In genomic region chr2:62618934-62619341, GRCm38 (mm10) we compare ENCODE assay signal across 17 mouse cellular contexts. TPM values are rescaled to one million over a fixed set of nuclear protein-coding genes. Genes with fewer than 3 reads are reported as not detected.
DNase-seq lines count a peak whose midpoint lies in the region; ATAC-seq lines count a peak whose summit lies in the region.
"Had no signal": no experiment of that assay in that cellular context is flagged by ENCODE, and none has a peak within 500 bp of the region (broad histone marks: within the 10 kb centered on the region; RNA-seq: fewer than 3 reads in every experiment).

No protein-coding gene starts in this region.

- H3K4me3 ChIP-seq in heart, embryonic 11.5 days (ENCODE audit: low read depth, low read length) = no peak overlapping the region
- H3K4me3 ChIP-seq in hindbrain, embryonic 10.5 days = no peak overlapping the region
- H3K4me3 ChIP-seq: hindbrain, embryonic 15.5 days; neural tube, embryonic 13.5 days had no signal

- 32% methylated on average over 7 of the region's 7 CpGs for WGBS in heart, embryonic 11.5 days (ENCODE audit: insufficient replicate concordance)
- 84% methylated on average over 7 of the region's 7 CpGs for WGBS in hindbrain, embryonic 10.5 days

- DNase-seq in heart, adult 8-10 months (ENCODE audit: low spot score) = no peak
- peak; percentile 83 for DNase-seq in c-Kit-negative CD71-positive TER-119-positive erythroid progenitor cells, embryonic 14.5 days (ENCODE audit: low read depth, low spot score)
- peak; percentile 81 for DNase-seq in liver
- peak; percentile 20 to 67 for DNase-seq in spleen, postnatal 10 days (ENCODE audit: low spot score in 2 of 2)
- DNase-seq in hindbrain, embryonic 10.5 days (ENCODE audit: low spot score) = no peak
- DNase-seq in urinary bladder, postnatal 36 days (ENCODE audit: low spot score in 2 of 2) = no peak
- DNase-seq in ovary, postnatal 36 days (ENCODE audit: low spot score) = no peak
- DNase-seq: adrenal gland, postnatal 14 days; cerebellum, adult 11 months; gastrocnemius, postnatal 36 days; layer of hippocampus, adult 9-11 months; lung, adult 18-20 months; retina, postnatal 1 day had no signal

- no peaks in the 10 kb centered on the region for H3K36me3 ChIP-seq in heart, embryonic 11.5 days (ENCODE audit: control insufficient read depth, insufficient read depth, low read length)
- H3K36me3 ChIP-seq in hindbrain, embryonic 10.5 days = no peaks in the 10 kb centered on the region
- H3K36me3 ChIP-seq: hindbrain, embryonic 15.5 days; neural tube, embryonic 13.5 days had no signal

- H3K4me1 ChIP-seq in heart, embryonic 11.5 days (ENCODE audit: control insufficient read depth, insufficient read depth, low read length) = peaks cover 2% of the 10 kb centered on the region; the same call in 1 of the 2 replicates
- no peaks in the 10 kb centered on the region for H3K4me1 ChIP-seq in hindbrain, embryonic 10.5 days (replicated peaks)
- H3K4me1 ChIP-seq: hindbrain, embryonic 15.5 days; neural tube, embryonic 13.5 days had no signal

- H3K4me2 ChIP-seq in heart, embryonic 11.5 days = no peak overlapping the region
- H3K4me2 ChIP-seq: hindbrain, embryonic 15.5 days; neural tube, embryonic 13.5 days had no signal

- no peak overlapping the region for H3K9ac ChIP-seq in heart, embryonic 11.5 days (ENCODE audit: low read depth, low read length)
- H3K9ac ChIP-seq: hindbrain, embryonic 15.5 days; neural tube, embryonic 13.5 days had no signal

- no peaks in the 10 kb centered on the region for H3K27me3 ChIP-seq in heart, embryonic 11.5 days (ENCODE audit: control insufficient read depth, insufficient read depth, low read length)
- no peaks in the 10 kb centered on the region for H3K27me3 ChIP-seq in hindbrain, embryonic 10.5 days (ENCODE audit: insufficient read depth, poor library complexity, severe bottlenecking)
- H3K27me3 ChIP-seq: hindbrain, embryonic 15.5 days; neural tube, embryonic 13.5 days had no signal

- ATAC-seq in heart, embryonic 11.5 days (replicated peaks; ENCODE audit: insufficient number of reproducible peaks, low FRiP score, low TSS enrichment) = peak; percentile 93
- ATAC-seq: midbrain, embryonic 16.5 days had no signal

- no peak overlapping the region for H3K27ac ChIP-seq in heart, embryonic 11.5 days (ENCODE audit: low read depth, low read length)
- H3K27ac ChIP-seq in hindbrain, embryonic 10.5 days = no peak overlapping the region
- H3K27ac ChIP-seq: hindbrain, embryonic 15.5 days; neural tube, embryonic 13.5 days had no signal

- H3K9me3 ChIP-seq in heart, embryonic 11.5 days (replicated peaks; ENCODE audit: control insufficient read depth, low read length) = no peaks in the 10 kb centered on the region
- no peaks in the 10 kb centered on the region for H3K9me3 ChIP-seq in hindbrain, embryonic 10.5 days
- H3K9me3 ChIP-seq: hindbrain, embryonic 15.5 days; neural tube, embryonic 13.5 days had no signal

RNA-seq across cellular contexts. Expression of gene Ifih1, which starts 27.1 kb away (rescaled TPM):
- polyA plus RNA-seq in heart, embryonic 11.5 days (2014; fragmentation: Nextera tagmentation; extraction: Ambion mirVana) = 0.46 and 0.80 TPM in 2 replicates
- 1 to 10 TPM; 4.7 to 8.1 (median 6.3) TPM for total RNA-seq in heart, adult 8-10 months (2022)
- 0.61 and 0.90 TPM in 2 replicates for polyA plus RNA-seq in hindbrain, embryonic 10.5 days (2016; fragmentation: Nextera tagmentation; extraction: Ambion mirVana)

RNA-seq across cellular contexts. Expression of gene Fap, which starts 45.1 kb away (rescaled TPM):
- polyA plus RNA-seq in heart, embryonic 11.5 days (2014; fragmentation: Nextera tagmentation; extraction: Ambion mirVana) = 0.56 and 1.3 TPM in 2 replicates
- total RNA-seq in heart, adult 8-10 months (2022) = 1 to 10 TPM; 2.3 to 4.4 (median 3.0) TPM
- 3.0 and 3.1 TPM in 2 replicates for polyA plus RNA-seq in hindbrain, embryonic 10.5 days (2016; fragmentation: Nextera tagmentation; extraction: Ambion mirVana)

RNA-seq across cellular contexts. Expression of gene Gca, which starts 45.1 kb away (rescaled TPM):
- 13.5 and 14.1 TPM in 2 replicates for polyA plus RNA-seq in heart, embryonic 11.5 days (2014; fragmentation: Nextera tagmentation; extraction: Ambion mirVana)
- total RNA-seq in heart, adult 8-10 months (2022) = 10 to 100 TPM; 19.5 to 37.3 (median 27.3) TPM
- polyA plus RNA-seq in hindbrain, embryonic 10.5 days (2016; fragmentation: Nextera tagmentation; extraction: Ambion mirVana) = 2.2 and 2.3 TPM in 2 replicates

Comparison
In these comparisons a context has a peak if more than half of its experiments do, and no peak if none do; other contexts are left out.
1. DNase-seq: peak in c-Kit-negative CD71-positive TER-119-positive erythroid progenitor cells, embryonic 14.5 days (single experiment), liver (single experiment) and spleen, postnatal 10 days (2 of 2); none in heart, adult 8-10 months (single experiment), hindbrain, embryonic 10.5 days (single experiment), urinary bladder, postnatal 36 days (0 of 2) and ovary, postnatal 36 days (single experiment).